Mouse (Mus musculus) liver, embryonic 13.5 days (tissue): ENCODE measurements around the gene Hs3st2. TPM values are rescaled to one million over a fixed set of nuclear protein-coding genes. Genes with fewer than 3 reads are reported as not detected.

ENCODE experiments used
- ATAC-seq: fragments of 200-750 bp; cut with Nextera tagmentation; 2 replicates; pipeline ENCODE4 v1.8.0; 2017; ENCODE audit warnings: low read depth, mild to moderate bottlenecking, moderate number of reproducible peaks, moderate library complexity
- DNase-seq: peaks from one replicate; pipeline ENCODE4 v3.0.0; 2022
- H3K27ac ChIP-seq: fragments of 300-500 bp; sonication (generic); 2 replicates; pipeline ENCODE4 v1.5.1; 2015; ENCODE audit warnings: moderate library complexity, mild to moderate bottlenecking, inconsistent platforms
- H3K27me3 ChIP-seq: fragments of 300-500 bp; sonication (generic); 2 replicates; pipeline ENCODE4 v1.6.1; 2015; ENCODE audit warnings: mild to moderate bottlenecking, inconsistent platforms
- H3K36me3 ChIP-seq: fragments of 300-500 bp; sonication (generic); 2 replicates; pipeline ENCODE4 v1.6.1; 2015; ENCODE audit warnings: mild to moderate bottlenecking, inconsistent platforms
- H3K4me1 ChIP-seq: fragments of 300-500 bp; sonication (generic); replicated peaks from 2 replicates; pipeline ENCODE4 v1.6.1; 2015; ENCODE audit warnings: inconsistent platforms
- H3K4me2 ChIP-seq: fragments of 300-500 bp; sonication (generic); 2 replicates; pipeline ENCODE4 v1.6.1; 2015; ENCODE audit warnings: inconsistent platforms, mild to moderate bottlenecking, moderate library complexity
- H3K4me3 ChIP-seq: fragments of 300-500 bp; sonication (generic); replicated peaks from 2 replicates; pipeline ENCODE4 v1.5.1; 2015; ENCODE audit warnings: mild to moderate bottlenecking, inconsistent platforms
- H3K9ac ChIP-seq: fragments of 300-500 bp; sonication (generic); 2 replicates; pipeline ENCODE4 v1.6.1; 2015; ENCODE audit warnings: mild to moderate bottlenecking, inconsistent platforms
- H3K9me3 ChIP-seq: fragments of 300-500 bp; sonication (generic); replicated peaks from 2 replicates; pipeline ENCODE4 v1.6.1; 2016; ENCODE audit warnings: inconsistent platforms
- WGBS: fragments of 180-500 bp; shearing (Covaris S2); methylation state at CpG from one replicate; pipeline ENCODE4 v1.1.7; 2015; ENCODE audit not compliant: insufficient replicate concordance; 5-methylcytosine and 5-hydroxymethylcytosine counted together
- polyA plus RNA-seq: library from polyadenylated mRNA; unstranded; fragments of >200 nt; fragmentation: Nextera tagmentation; extraction: Ambion mirVana; gene quantifications from 2 replicates; pipeline ENCODE4 v1.2.1, GENCODE M21; 2015

Gene Hs3st2
- polyA plus RNA-seq, 1 experiment from 2014 or later = 0.09 TPM

- WGBS = 57% methylated on average over 6 of the region's 6 CpGs
- H3K4me3 ChIP-seq = no peak overlapping the region
- no peak overlapping the region for H3K9ac ChIP-seq
- H3K27me3 ChIP-seq = no peaks in the 10 kb centered on the region
- no peak for ATAC-seq
- no peak overlapping the region for H3K27ac ChIP-seq
- no peak for DNase-seq
- H3K9me3 ChIP-seq = no peaks in the 10 kb centered on the region
- no peaks in the 10 kb centered on the region for H3K36me3 ChIP-seq
- no peak overlapping the region for H3K4me2 ChIP-seq
- no peaks in the 10 kb centered on the region for H3K4me1 ChIP-seq
These were observed 69.0 kb downstream of the Hs3st2 start for GRCm38 (mm10) chr7:121460626-121461025.

- DNase-seq = no peak
- no peaks in the 10 kb centered on the region for H3K9me3 ChIP-seq
- no peak for ATAC-seq
- H3K4me1 ChIP-seq = no peaks in the 10 kb centered on the region
- no peaks in the 10 kb centered on the region for H3K36me3 ChIP-seq
- WGBS = 76% methylated on average over 5 of the region's 5 CpGs
- H3K4me3 ChIP-seq = no peak overlapping the region
- no peaks in the 10 kb centered on the region for H3K27me3 ChIP-seq
- H3K9ac ChIP-seq = no peak overlapping the region
- no peak overlapping the region for H3K4me2 ChIP-seq
- H3K27ac ChIP-seq = no peak overlapping the region
These were observed 72.8 kb downstream of the Hs3st2 start for GRCm38 (mm10) chr7:121464441-121464840.

GRCm38 (mm10) chr7:121465111-121465510 is 73.5 kb downstream of the Hs3st2 start:
- DNase-seq (no peak), ATAC-seq (no peak)
- Histone ChIP-seq H3K9ac (no peak overlapping the region), H3K4me3 (no peak overlapping the region), H3K4me2 (no peak overlapping the region), H3K9me3 (no peaks in the 10 kb centered on the region), H3K36me3 (no peaks in the 10 kb centered on the region), H3K27ac (no peak overlapping the region), H3K27me3 (no peaks in the 10 kb centered on the region), H3K4me1 (no peaks in the 10 kb centered on the region)
- whole genome bisulfite sequencing = 54% methylated on average over 1 of the region's 1 CpGs

GRCm38 (mm10) chr7:121466331-121466730 is 74.7 kb downstream of the Hs3st2 start:
- WGBS = 60% methylated on average over 5 of the region's 5 CpGs
- DNase-seq (no peak), ATAC-seq (no peak)

GRCm38 (mm10) chr7:121469435-121469834 is 77.8 kb downstream of the Hs3st2 start:
- DNase-seq = no peak
- Histone ChIP-seq H3K27me3 (no peaks in the 10 kb centered on the region), H3K4me2 (no peak overlapping the region), H3K36me3 (no peaks in the 10 kb centered on the region), H3K9me3 (no peaks in the 10 kb centered on the region), H3K4me1 (no peaks in the 10 kb centered on the region), H3K27ac (no peak overlapping the region), H3K9ac (no peak overlapping the region), H3K4me3 (no peak overlapping the region)
- 19% methylated on average over 3 of the region's 3 CpGs for WGBS
- no peak for ATAC-seq

More at GRCm38 (mm10) chr7:121466331-121466730, 74.7 kb downstream of the Hs3st2 start:
- no peak overlapping the region for H3K27ac ChIP-seq
- H3K4me1 ChIP-seq = no peaks in the 10 kb centered on the region
- H3K27me3 ChIP-seq = no peaks in the 10 kb centered on the region
- no peak overlapping the region for H3K9ac ChIP-seq
- H3K4me3 ChIP-seq = no peak overlapping the region
- H3K9me3 ChIP-seq = no peaks in the 10 kb centered on the region
- no peak overlapping the region for H3K4me2 ChIP-seq
- no peaks in the 10 kb centered on the region for H3K36me3 ChIP-seq

- Histone ChIP-seq H3K4me3 (no peak overlapping the region), H3K4me2 (no peak overlapping the region), H3K9me3 (no peaks in the 10 kb centered on the region), H3K36me3 (no peaks in the 10 kb centered on the region), H3K27me3 (no peaks in the 10 kb centered on the region), H3K9ac (no peak overlapping the region), H3K4me1 (no peaks in the 10 kb centered on the region), H3K27ac (no peak overlapping the region)
- no peak for DNase-seq
- no peak for ATAC-seq
- WGBS = 63% methylated on average over 8 of the region's 8 CpGs
These were observed 86.6 kb downstream of the Hs3st2 start for GRCm38 (mm10) chr7:121478302-121478701.

- no peaks in the 10 kb centered on the region for H3K4me1 ChIP-seq
- WGBS = 70% methylated on average over 4 of the region's 4 CpGs
- H3K4me2 ChIP-seq = no peak overlapping the region
- DNase-seq (no peak), ATAC-seq (no peak)
- H3K9ac ChIP-seq = no peak overlapping the region
- no peak overlapping the region for H3K27ac ChIP-seq
- no peak overlapping the region for H3K4me3 ChIP-seq
- H3K9me3 ChIP-seq = no peaks in the 10 kb centered on the region
- no peaks in the 10 kb centered on the region for H3K36me3 ChIP-seq
- H3K27me3 ChIP-seq = no peaks in the 10 kb centered on the region
These were observed 88.4 kb downstream of the Hs3st2 start for GRCm38 (mm10) chr7:121480106-121480505.

- ATAC-seq = no peak
- Histone ChIP-seq H3K4me2 (no peak overlapping the region), H3K27ac (no peak overlapping the region), H3K9ac (no peak overlapping the region), H3K4me1 (no peaks in the 10 kb centered on the region), H3K27me3 (no peaks in the 10 kb centered on the region), H3K36me3 (no peaks in the 10 kb centered on the region), H3K4me3 (no peak overlapping the region), H3K9me3 (no peaks in the 10 kb centered on the region)
- no peak for DNase-seq
- WGBS = 54% methylated on average over 4 of the region's 4 CpGs
These were observed 92.9 kb downstream of the Hs3st2 start for GRCm38 (mm10) chr7:121484590-121484989.

GRCm38 (mm10) chr7:121485266-121485665 is 93.6 kb downstream of the Hs3st2 start:
- Histone ChIP-seq H3K36me3 (no peaks in the 10 kb centered on the region), H3K9ac (no peak overlapping the region), H3K27ac (no peak overlapping the region), H3K4me3 (no peak overlapping the region), H3K4me1 (no peaks in the 10 kb centered on the region), H3K27me3 (no peaks in the 10 kb centered on the region), H3K4me2 (no peak overlapping the region), H3K9me3 (no peaks in the 10 kb centered on the region)
- 55% methylated on average over 2 of the region's 2 CpGs for WGBS
- ATAC-seq = no peak
- DNase-seq = no peak

- ATAC-seq = no peak
- H3K27ac ChIP-seq = no peak overlapping the region
- H3K9me3 ChIP-seq = no peaks in the 10 kb centered on the region
- H3K4me2 ChIP-seq = no peak overlapping the region
- H3K36me3 ChIP-seq = no peaks in the 10 kb centered on the region
- no peak overlapping the region for H3K9ac ChIP-seq
- WGBS = 42% methylated on average over 6 of the region's 6 CpGs
- DNase-seq = no peak
- H3K27me3 ChIP-seq = no peaks in the 10 kb centered on the region
- H3K4me3 ChIP-seq = no peak overlapping the region
- H3K4me1 ChIP-seq = no peaks in the 10 kb centered on the region
These were observed 95.6 kb downstream of the Hs3st2 start for GRCm38 (mm10) chr7:121487291-121487690.

- DNase-seq = no peak
These were observed 97.7 kb downstream of the Hs3st2 start for GRCm38 (mm10) chr7:121489401-121489800.

GRCm38 (mm10) chr7:121491455-121492005 is 99.9 kb downstream of the Hs3st2 start:
- Histone ChIP-seq H3K4me3 (no peak overlapping the region), H3K9me3 (no peaks in the 10 kb centered on the region), H3K27me3 (no peaks in the 10 kb centered on the region), H3K27ac (no peak overlapping the region), H3K4me2 (no peak overlapping the region), H3K9ac (no peak overlapping the region), H3K4me1 (no peaks in the 10 kb centered on the region), H3K36me3 (no peaks in the 10 kb centered on the region)
- ATAC-seq (no peak), DNase-seq (no peak)
- 60% methylated on average over 3 of the region's 3 CpGs for WGBS

More at GRCm38 (mm10) chr7:121489401-121489800, 97.7 kb downstream of the Hs3st2 start:
- H3K9me3 ChIP-seq = no peaks in the 10 kb centered on the region
- H3K4me1 ChIP-seq = no peaks in the 10 kb centered on the region
- H3K4me2 ChIP-seq = no peak overlapping the region
- no peak overlapping the region for H3K9ac ChIP-seq
- H3K27me3 ChIP-seq = no peaks in the 10 kb centered on the region
- 71% methylated on average over 9 of the region's 9 CpGs for WGBS
- no peaks in the 10 kb centered on the region for H3K36me3 ChIP-seq
- H3K27ac ChIP-seq = no peak overlapping the region
- no peak for ATAC-seq
- H3K4me3 ChIP-seq = no peak overlapping the region
